Mouse (Mus musculus): ENCODE data around the gene Wdr20. TPM values are rescaled to one million over a fixed set of nuclear protein-coding genes. Genes with fewer than 3 reads are reported as not detected.
A peak's percentile ranks its signal among the peaks of the same experiment; 100 is the strongest.
"Not testable (repeated sequence)": the region's sequence is repeated elsewhere in the genome, so short reads cannot be mapped to it uniquely, and the experiment has no call there.

The Wdr20 gene
- polyA plus RNA-seq, 1 experiment = 20.5 TPM

DNA sequence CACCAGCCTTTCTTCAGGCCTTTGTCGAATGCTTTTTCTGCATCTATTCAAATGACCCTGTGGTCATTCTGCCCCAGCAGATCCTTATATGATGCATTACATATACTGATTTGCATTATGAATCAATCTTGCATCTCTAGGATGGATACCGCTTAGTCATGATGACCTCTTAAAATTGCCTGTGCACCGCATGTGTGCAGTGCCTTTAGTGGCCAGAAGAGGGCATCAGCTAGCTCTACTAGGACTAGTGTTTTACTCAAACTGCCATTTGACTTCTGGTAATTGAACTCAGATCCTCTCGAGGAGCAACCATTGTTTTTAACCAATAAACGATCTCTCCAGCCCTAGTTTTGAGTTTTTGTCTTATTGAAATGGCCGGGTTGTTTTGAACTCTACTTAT, 24.0 kb upstream of the Wdr20 start:
- DNase-seq (ENCODE audit: low read depth) = no peak

DNA sequence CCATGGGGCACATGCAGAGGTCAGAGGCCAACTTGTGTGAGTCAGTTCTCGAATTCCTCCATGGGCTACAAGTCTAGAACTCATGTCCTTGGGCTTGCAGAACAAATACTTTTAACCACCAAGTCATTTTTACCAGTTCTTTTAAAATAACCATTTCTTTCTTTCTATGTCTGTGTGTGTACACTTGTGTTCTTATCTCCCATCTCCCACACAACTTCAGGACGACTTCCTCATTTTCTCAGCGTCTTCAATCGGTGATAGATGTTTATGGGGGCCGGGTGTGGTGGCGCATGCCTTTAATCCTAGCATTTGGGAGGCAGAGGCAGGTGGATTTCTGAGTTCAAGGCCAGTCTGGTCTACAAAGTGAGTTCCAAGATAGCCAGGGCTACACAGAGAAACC, 23.5 kb upstream of the Wdr20 start:
- no peak for DNase-seq (ENCODE audit: low read depth)

DNA sequence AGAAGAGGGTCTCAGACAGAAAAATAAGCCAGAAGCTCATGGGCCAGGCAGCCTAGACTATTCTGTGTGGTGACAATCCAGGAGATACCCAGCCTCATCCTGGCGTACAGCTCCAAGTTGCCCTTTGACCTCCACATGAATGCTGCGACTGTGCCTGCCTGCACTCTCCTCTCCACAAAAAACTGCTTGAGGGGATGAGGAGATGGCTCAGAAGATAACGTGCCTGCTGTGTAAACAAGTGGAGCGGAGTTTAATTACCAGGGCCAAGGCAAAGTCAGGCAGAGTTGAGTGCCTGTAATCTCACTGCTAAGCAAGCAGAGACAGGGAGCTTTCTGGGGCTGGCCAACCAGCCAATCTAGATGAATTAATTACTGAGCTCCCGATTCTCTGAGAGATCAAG, 21.7 kb upstream of the Wdr20 start:
- no peak for DNase-seq (ENCODE audit: low read depth)

DNA sequence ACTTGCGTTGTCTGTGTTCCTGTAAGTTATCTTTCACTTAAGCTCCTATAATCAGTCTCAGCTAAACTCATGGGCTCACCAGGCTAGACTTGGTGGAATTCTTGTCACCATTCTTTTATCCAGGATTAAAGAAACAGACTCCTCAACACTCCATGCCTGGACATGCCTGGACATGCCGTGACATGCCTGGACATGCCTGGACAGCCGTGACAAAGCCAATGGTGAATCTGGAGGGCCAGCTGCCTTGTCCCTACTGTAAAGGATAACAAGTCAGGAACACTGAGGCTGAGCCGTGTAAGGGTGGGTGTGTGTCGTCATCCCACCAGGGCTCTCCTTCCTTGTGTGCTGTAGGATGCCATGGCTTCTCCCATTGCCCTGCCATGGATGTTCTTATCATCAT, 12.7 kb upstream of the Wdr20 start:
- no peak for DNase-seq (ENCODE audit: low read depth)

DNA sequence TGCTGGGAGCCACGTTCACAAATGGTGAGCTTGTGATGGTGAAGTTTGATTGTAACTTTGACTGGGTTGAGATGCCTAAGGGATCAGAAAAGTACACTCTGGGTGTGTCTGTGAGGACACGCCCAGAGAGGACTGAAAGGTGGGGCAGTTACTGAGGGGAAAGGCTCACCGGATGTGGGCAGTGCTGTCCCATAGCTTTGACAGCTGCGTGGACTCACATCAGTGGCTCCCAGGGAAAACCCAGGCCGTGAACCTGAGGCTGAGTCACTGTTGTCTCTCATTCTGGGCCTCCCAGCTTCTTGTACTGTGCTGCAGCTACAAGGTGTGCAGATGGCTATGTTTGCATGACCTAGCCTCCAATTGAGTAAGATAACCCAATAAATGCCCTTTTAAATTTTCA, 12.3 kb upstream of the Wdr20 start:
- no peak for DNase-seq (ENCODE audit: low read depth)

DNA sequence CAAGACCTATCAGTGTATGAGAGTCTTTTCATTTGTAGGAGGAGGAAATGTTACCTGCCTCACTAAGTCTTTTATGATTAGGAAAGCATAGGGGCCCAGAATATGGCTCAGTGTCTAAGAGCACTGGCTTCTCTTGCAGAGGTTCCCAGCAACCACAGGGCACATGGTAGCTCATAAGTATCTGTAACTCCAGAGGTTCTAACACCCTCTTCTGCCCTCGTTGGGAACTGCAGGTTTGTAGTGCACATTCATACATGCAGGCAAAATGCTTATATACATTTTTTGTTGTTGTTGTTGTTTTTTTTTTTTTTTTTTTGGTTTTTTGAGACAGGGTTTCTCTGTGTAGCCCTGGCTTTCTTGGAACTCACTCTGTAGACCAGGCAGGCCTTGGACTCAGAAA, 11.3 kb upstream of the Wdr20 start:
- DNase-seq (ENCODE audit: low read depth) = no peak

DNA sequence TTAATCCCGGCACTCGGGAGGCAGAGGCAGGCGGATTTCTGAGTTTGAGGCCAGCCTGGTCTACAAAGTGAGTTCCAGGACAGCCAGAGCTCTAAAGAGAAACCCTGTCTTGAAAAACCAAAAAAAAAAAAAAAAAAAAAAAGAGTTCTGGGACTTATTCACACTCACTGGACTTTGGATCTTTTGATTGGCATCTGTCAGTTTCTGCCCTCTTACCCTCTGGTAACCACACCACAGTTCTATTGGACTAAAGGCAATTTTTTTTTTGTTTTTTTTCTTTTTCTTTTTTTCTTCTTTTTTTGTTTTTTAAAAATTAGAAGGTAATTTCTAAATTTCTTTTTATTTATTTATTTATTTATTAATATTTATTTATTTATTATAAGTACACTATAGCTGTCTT, 4.5 kb upstream of the Wdr20 start:
- not testable (repeated sequence) for DNase-seq (ENCODE audit: low read depth)

DNA sequence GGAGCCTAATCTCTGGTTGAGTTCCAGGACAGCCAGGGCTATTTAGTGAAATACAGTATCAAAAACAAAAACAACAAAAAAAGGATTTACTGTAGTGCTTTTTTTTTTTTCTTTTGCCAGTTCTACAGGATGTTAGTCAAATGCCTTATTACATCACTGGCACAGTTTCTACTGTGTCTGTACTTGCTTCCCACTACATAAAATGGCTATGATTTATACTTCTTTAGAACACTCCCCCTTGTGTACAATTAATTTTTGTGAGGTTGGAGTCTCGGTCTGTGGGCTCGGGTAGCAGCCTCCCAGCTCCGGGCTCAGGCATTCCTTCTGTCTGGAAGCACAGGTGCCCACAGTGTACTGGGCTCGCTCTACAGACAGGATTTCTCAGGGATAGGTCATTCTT, 1.1 kb upstream of the Wdr20 start:
- DNase-seq (ENCODE audit: low read depth) = no peak

DNA sequence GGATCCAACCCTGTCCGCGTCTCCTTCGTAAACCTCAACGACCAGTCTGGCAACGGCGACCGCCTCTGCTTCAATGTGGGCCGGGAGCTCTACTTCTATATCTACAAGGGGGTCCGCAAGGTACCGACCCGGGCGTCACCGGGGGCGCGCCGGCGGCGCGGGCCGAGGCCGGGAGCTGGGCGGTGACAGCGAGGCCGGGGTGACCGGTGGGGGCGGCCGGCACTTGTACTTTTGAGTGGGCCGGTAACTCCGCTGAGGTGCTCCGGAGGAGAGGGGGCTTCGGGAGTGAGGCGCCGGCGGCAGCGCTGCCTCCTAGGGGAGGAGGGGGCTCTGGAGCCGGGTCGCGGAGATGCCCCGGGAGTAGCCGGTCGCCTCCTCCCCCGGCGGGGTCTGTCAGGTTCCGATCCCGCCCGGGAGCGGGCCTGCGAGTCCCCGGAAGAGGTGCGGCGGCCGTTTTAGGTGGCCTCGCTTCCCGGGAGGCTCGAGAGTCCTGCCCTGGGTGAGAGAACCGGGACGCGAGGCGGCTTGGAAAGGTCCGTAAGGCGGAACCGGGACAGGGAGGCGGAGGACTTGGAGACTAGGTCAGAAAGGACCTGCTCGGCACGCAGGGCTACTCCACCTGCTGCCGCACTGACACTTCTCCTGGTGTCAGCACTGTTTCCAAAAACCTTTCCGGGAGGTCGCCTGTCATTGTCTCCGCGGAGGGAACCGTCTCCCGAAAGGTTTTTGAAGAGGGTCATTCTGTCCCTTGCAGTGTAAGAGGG, 596 bp downstream of the Wdr20 start:
- DNase-seq (ENCODE audit: low read depth) = no peak

DNA sequence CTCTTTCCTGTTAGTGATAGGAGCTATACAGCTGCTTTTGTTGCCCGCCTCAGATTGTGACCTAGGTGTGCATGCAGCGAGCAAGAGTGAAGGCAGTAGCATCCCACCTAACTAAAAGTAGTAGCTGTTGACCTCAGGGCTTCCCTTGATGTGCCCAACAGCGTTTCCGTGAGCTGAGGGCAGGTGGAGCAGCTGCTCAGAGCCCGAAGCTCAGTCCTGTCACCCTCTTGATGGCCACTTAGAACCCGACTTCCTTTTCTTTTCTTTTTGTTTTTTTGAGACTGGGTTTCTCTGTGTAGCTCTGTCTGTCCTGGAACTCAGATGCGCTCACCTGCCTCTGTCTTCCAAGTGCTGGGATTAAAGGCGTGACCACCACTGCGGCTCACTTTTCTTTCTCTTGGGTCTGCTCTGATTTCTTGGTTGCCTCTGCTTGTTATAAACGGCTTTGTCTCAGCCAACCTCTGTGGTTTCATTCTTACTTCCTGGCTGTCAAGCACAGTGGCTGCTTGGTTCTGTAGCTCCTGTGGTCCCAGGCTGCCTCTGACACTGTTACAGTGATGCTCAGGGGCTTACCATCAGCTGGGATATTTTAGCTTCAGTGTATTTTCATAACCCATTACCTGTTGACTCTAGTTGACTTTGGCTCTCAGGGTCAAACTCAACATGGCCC, 13.2 kb downstream of the Wdr20 start:
- DNase-seq (ENCODE audit: low read depth) = no peak

DNA sequence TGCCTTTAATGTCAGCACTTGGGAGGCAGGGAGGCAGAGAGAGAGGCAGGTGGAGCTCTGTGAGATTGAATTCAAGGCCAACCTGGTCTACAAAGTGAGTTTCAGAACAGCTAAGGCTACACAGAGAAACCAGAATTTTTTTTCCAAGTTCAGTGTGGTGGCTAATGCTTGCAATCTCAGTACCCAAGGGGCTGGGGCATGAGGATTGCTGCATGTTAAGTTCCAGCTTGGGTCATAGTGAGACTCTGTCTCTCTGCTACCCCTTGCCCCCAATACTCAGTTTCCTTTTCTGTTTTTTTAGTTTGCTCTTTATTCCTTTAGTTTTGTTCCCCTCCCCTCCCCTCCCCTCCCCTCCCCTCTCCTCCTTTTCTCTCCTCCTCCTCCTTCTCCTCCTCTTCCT, 15.0 kb downstream of the Wdr20 start:
- no peak for DNase-seq (ENCODE audit: low read depth)

DNA sequence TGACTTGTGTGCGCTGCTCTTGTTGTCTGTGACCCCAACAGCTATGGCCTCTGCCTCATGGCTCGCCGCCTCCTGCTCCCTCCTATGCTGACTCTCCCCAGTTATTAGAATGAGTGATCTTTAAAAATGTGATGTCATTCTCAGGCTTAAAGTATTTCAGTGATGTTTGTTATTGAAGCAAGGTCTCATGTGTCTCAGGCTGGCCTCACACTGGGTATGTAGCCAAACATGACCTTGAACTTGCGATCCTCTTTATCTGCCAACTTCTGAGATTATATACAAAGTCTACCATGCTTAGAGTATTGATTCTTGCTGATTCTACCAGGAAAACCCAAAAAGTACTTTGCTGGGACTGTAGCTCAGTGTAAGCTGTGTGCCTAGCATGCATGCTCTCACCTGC, 16.2 kb downstream of the Wdr20 start:
- no peak for DNase-seq (ENCODE audit: low read depth)

DNA sequence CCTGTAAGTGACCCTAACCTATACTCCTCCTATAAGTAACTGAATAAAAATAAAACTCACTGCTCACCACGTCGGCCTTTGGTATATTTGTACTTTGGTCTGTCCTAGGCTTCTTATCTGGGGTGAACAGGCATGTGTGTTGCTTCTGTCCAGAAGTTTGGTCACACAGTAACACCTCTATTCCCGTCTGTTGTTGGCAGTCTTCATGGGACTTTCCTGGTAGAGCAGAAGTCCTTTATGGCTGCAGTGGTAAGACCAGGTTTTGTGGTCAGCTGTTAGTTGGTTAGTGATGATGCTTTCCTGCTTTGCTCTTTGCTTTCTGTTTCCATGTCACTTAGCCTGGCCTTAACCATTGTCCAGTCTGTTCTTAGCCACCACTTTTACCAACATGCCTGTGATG, 19.4 kb downstream of the Wdr20 start:
- no peak for DNase-seq (ENCODE audit: low read depth)

DNA sequence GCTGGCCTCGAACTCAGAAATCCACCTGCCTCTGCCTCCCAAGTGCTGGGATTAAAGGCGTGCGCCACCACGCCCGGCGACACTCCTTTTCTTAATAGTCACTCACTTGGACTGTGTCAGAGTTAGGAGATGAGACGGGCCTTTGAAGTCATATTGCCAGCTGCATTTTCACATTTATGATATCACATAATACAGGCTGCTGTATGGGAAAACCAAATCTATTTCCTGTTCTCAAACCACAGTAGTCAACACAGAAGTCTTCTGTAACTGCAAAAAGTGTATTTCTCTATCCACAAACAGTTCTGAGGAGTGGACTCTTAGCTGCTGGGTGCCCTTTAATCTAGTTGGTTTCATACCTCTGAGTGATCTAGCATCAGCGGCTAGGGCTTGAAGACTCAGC, 21.2 kb downstream of the Wdr20 start:
- DNase-seq (ENCODE audit: low read depth) = no peak

DNA sequence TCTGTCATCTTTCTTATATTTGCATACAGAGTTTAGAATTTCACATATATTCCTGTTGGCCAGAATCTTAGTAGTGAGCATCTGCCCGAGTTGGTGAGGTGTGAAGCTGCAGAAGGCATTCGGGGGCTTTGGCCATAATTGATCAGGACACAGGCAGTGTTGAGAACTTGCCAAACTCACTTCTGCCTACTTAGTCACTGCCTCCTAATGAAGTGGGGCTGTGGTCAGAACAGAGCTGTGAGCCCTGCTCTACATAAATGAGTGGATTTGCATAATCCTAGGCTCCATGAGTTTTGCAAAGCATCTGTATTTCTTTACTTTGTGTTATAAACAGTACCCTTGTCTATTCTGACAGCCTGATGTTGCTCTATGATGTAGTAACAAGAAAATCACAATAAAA, 24.6 kb downstream of the Wdr20 start:
- no peak for DNase-seq (ENCODE audit: low read depth)

DNA sequence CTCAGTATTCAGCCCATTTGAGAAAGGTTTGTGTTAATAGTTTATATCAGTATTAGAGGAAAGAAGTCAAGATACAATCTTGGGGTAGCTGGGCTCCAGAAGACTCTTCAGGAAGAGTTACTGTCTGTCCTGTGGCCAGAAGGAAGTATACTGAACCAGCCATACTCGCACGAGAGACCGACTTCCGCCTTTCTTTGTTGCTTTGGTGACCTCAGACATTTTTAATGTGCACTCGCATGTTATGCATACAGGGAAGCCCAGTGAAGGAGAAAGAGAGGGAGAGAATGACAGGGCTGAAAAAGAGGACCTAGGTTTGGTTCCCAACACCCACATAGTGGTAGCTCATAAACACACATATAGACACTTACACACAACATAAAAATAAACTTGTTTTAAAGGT, 26.8 kb downstream of the Wdr20 start:
- DNase-seq (ENCODE audit: low read depth) = no peak

DNA sequence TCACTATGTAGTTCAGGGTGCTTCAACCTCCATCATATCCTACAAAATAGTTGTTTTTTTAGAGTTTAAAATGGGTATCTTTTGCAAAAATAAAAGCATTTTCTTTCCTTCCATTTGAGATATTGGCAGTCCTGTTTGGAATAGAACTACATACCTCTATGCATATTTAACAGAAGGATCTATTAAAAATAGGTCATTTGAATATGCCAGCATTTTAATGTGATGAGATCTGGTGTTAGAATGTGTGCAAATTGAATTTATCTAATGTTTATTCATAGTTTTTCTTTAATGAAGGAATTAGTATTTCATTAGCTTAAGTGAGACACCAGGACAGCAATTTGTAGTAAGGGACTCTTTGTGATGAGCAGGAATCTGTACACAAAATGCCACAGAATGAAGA, 30.8 kb downstream of the Wdr20 start:
- DNase-seq (ENCODE audit: low read depth) = no peak

DNA sequence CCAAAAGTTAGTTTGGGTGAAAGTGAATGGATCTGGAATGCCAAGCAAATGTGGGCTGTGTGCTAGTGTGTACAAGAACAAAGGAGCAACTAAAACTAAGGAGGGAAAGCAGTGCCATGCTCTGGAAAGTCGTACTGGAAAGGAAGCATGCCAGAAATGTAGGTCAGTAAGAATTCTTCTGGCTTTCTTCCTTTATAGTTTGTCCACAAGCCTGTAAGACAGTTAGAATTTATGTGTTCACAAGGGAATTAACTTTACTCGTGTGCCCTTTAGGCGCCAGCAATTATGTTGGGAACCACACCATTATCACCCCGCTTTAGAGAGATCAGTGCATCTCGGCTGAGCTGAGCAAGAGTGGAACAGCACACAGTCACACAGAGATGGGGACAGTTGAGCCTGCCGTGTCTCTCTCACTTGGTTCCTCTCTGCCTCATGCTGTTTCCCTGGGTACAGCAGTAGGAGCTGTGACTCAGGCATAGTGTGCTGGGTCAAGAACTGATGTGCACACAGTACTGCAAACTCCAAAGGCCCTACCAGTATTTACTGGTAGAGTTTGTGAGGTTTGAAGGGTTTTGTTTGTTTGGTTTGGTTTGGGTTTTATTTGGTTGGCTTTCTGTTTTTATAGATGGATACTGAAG, 32.0 kb downstream of the Wdr20 start:
- DNase-seq (ENCODE audit: low read depth) = no peak

DNA sequence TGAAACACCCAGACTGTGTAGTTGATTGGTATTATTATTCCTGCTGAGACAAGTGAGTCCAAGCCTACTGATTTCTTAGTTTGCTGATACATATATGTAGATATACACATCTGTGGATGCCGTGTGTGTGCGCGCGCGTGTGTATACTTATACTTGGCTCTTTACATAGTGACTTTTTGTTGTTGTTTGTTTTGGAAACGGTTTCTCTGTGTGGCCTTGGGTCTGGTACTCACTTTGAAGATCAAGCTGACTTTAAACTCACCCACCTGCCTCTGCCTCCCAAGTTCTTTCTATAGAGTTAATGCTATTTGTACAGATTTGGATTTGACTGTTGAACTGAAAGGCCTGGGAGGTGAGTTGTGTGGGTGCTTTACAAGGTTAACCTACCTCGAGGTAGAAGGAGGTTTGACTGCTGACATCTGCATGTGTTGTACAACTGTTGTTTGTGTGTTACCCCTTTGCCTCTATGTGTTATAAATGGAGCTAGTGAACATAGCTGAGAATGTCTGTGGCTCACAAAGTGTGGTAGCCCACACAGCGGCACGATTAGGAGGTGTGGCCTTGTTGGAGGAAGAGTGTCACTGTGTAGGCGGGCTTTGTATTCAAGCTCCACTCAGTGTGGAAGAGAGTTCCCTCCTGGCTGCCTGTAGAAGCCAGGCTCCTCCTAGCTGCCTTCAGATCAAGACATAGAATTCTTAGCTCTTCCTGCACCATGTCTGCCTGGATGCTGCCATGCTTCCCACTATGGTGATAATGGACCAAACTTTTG, 32.9 kb downstream of the Wdr20 start:
- no peak for DNase-seq (ENCODE audit: low read depth)

DNA sequence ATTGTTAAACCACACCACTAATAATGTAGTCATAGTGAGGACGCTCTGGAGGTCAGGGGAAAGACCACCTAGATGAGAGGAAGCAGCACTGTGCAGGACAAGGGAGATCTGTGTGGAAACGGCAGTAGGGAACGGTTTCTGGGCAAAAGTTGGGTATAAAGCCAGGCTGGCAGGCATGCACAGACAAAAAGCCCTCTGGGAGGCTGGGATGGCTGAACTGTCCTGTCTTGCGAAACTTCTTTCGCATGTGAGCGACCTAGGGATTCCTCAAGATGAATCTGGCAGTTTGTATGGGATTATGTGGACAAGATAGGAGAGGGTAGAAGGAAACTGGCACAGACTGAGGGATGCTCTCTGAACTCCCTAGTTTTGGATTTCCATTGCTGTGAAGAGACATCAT, 34.2 kb downstream of the Wdr20 start:
- DNase-seq (ENCODE audit: low read depth) = peak; percentile 27

DNA sequence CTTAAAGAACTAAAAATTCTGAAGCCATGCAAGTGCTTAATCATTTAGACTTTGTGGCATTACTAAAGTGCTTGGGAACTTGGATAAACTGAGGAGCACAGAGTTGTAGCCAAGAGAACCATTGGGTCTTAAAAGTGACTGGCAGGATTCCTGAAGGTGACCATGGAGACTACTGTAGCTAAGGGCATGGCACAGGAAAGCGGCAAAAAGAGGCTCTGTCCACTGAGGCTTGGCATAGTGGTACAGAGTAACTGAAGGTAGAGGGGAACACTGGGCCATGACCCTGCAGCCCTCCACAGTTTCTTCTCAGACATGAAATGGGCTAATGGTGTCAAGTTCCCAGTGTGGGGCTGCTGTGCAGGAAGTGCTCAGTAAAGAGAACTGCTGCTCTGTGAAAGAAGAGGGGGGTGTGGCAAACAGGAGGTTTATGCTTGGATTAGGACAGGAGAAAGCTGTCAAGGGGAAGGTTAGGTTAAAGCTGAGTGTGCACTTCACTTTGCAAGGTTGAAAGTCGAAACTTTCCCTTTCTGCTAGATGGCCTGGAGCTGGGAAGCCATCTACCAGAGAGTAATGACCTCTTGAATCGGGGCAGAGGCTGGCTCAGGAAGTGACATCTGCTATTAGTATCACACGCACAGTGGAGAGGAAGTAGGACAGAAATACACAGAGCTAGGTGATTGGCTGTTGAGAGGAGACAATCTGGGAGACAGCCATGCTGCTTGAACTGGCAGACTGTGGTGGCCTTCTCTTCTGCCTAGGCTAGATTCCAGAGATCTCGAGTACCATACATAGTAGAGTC, 38.1 kb downstream of the Wdr20 start:
- DNase-seq (ENCODE audit: low read depth) = no peak

DNA sequence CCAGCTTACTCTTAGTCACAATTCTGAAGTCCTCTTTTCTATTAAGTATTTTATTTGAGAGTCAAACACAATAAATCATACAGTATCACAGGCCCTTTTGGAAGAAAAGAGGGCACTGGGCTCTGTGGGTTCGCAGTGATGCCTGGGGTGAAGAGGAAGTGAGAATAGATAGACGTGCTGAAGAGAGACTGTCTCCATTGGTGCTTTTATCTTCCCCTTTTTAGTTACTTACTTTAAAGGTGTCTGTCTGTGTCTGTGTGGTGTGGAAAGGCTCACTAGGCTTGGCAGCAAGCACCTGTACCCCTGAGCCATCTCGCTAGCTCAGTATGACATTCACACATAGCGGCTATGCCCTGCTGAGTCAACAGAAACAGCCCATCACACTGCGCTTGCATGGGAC, 40.1 kb downstream of the Wdr20 start:
- DNase-seq (ENCODE audit: low read depth) = no peak

All from gonadal fat pad, adult 2 months (tissue).